Mouse (Mus musculus): Measurements from ENCODE around the gene Calm4.

The Calm4 gene

DNA sequence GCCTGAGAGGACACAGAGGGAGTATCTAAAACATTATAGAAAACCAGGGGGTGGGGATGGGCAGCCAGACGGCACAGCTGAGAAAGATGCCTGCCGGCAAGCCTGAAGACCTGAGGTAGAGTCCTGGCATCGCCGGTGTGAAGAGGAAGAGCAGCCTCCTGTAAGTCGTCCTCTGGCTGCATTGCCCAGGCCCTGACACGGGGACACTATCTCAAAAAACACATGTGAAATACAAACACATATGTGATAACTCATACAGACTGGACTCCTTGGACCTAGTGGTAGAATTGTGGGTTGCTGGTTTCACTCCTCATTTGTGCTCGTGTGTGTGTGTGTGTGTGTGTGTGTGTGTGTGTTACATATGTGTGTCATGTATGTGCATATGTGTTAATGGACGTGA, 23.7 kb downstream of the Calm4 start:
- DNase-seq (ENCODE audit: low spot score) = no peak

DNA sequence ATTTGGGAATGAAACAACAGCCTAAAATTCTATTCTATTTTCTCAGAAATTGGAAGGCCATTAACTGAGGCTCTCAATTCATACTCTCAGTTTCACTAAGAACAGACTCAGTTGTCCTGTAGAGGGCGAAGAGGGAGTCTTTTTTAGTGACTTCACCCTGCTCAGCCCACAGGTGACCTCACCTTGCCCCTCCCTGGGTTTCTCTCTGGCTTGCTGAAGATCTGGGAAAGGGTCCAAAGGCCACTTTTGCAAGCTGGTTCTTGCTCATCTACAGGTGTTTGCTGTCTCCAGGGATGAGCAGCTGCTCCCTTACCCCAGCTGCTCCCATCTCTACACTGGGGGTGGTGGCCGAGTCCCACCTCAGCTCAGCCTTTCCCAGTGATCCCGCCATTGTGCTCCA, 24.8 kb downstream of the Calm4 start:
- no peak for DNase-seq (ENCODE audit: low spot score)

DNA sequence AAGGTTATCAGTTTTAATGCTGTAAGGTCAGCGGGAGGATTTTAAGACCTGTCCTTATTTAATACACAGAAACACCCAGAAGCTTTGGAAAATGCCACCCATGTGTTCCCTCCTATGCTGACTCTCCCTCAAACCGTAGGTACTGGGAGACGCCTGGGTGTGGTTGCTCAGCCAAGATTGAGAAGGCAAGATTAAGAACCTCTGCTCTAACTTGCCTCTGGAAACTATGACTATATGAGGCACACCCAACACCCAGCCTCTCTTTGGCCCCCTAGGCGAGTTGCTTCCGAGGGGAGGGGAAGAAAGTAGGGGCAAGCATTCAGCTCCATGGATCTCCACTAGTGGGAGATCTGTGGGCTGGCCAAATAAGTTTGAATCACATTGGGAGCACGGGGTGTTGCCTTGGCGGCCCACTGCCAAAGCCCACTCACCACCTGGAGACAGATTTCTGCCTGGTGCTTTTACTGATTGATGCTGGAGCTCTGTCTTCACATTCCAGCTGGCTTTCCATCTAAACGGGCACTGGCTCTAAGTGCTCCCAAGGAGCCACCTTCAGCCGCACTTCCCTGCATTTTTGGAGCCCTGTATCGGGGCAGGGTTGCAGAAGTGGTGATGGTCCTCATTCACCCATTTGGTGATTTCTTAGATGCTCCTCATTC, 25.5 kb downstream of the Calm4 start:
- no peak for DNase-seq (ENCODE audit: low spot score)

DNA sequence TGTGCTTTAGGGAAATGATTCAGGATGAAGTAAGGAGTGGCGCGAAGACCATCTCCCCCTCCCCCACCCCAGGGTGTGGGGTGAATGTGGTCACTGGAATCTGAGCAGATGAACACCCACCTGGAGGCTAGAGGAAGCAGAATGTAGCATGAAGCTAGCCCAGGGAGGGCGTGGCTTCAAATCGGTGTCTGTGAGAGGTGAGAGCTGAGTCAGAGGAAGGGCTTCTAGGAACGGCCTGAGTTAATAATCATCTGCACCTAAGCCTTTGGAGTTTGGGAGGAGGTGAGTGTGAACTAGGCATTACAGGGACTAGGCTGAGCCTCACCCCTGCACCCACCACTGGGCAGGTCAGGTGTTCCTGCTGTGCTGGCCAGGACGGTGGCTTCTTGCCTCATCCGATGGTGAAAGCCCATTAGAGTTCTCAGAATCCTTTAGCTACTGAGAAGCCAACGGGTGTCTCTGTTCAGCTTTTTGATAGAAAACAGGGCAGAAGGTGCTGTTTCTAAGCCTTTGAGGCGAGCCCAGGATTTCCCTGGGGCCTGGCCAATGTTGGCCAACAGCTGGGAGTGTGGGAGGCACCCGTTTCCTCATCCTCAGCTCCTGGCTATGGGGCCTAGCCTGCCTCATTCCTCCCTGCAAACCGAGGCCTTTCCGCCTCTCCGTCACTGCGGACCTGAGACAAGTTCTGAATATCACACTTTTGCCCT, 28.2 kb downstream of the Calm4 start:
- no peak for DNase-seq (ENCODE audit: low spot score)

DNA sequence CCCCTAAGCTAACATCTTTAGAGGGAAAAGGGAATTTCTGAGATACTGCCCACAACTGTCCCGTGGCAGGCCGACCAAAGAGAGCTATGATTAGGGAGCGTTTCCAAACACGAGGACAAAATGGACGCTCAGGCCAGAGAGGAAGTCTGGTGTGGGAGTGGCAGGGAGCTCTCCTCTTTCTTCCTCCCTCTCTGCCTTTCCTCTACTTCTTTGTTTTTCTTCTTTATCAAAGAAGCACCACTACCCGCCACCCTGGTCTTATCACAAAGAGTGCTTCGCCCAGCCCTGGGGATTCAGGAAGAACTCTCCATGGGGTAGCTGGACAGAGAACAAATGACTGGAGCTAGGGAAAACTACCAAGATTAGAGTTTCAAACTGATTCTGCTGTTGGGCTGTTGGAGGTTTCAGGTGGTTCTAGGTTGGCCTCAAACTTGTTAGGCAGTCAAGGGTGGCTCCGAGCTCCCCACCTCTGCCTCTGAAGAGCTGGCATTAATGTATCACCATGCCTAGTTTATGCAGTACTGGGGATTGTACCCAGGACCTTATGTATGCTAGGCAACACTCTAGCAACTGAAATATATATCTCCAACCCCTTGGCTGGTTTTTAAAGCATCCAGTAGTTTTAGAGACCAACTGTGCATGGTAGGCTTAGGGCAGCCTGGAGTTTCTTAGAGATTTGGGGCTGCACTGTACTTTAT, 28.9 kb downstream of the Calm4 start:
- DNase-seq (ENCODE audit: low spot score) = peak; percentile 17

DNA sequence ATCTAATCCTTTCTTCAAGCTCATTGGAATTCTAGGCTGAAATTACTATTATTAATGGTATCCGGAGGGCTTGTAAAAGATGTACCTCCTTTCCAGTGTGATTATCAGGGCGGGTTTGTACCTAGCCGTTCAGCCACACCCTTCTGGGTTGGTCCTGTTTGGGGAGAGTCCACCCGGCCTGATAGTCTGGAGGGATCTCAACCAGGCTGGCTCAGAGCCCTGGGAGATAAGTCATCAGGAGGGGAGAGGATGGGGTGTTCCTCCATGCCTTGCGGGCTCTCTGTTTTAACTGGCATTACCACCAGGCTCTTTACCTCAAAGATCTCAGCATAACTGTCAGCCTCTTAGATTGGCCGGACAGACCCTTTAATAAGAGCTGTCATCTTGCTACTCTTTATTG, 29.6 kb downstream of the Calm4 start:
- peak; percentile 42 for DNase-seq (ENCODE audit: low spot score)

DNA sequence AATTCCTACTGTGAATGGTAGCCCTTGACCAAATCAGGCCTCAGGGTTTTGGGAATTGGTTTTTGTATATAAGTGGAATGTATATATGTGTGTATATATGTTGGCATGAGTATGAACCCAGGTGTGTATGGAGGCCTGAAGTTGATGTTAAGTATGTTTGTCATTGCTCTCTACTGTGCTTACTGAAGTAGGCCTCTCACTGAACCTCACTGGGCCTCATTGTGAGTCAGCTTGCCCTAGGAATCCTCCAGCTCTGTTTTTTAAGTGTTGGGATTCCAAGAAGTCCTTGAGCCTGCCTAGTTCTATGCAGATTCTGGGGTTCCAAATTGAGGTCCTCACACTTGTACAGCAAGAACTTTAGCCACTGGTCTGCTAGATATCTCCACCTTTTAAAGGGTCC, 32.3 kb downstream of the Calm4 start:
- no peak for DNase-seq (ENCODE audit: low spot score)

DNA sequence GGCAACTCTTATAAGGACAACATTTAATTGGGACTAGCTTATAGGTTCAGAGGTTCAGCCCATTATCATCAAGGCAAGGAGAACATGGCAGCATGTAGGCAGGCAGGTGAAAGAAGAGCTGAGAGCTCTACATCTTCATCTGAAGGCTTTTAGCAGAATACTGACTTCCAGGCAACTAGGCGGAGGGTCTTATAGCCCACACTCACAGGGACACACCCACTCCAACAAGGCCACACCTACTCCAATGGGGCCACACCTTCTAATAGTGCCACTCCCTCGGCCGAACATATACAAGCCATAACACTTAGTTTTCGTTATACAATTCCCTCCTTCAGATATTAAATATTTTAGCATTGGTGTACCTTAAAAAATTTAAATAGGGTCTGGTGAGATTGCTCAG, 35.3 kb downstream of the Calm4 start:
- no peak for DNase-seq (ENCODE audit: low spot score)

DNA sequence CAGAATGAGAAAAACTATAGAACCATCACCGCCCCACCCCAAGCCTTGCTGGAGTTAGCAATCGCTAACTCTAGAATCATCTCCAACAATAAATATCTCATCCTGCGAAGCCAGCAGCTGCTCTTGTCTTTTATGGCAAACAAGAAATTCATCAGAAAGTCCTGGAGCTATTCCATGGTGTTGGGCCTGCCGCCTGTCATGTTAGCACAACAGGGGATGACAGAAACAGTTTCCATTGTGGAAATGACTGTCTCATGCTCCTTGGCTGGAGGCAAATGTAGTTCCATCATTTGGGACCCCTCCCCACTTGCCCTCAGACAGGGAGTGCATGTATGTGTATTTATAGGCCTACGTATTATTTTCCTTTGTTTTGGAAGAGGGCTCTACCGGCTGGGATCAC, 38.9 kb downstream of the Calm4 start:
- DNase-seq (ENCODE audit: low spot score) = no peak

DNA sequence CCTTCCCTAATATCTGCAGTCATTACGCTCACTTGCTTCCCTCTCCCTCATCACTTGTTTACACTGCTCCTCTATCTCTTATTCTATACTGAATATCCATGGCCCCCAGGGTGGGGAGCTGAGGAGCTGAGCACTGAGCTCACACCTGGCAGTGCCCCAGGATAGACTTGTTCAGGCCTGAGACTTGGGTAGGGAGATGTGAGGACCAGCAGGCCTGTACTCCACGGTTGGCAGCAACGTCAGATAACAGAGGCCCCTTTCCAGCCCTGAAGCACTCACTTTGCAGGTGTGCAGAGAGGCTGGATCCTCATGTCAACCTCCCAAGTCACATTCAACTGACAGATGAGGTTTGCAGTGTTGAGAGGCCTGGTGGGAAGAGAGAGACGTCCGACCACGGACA, 39.6 kb downstream of the Calm4 start:
- no peak for DNase-seq (ENCODE audit: low spot score)

DNA sequence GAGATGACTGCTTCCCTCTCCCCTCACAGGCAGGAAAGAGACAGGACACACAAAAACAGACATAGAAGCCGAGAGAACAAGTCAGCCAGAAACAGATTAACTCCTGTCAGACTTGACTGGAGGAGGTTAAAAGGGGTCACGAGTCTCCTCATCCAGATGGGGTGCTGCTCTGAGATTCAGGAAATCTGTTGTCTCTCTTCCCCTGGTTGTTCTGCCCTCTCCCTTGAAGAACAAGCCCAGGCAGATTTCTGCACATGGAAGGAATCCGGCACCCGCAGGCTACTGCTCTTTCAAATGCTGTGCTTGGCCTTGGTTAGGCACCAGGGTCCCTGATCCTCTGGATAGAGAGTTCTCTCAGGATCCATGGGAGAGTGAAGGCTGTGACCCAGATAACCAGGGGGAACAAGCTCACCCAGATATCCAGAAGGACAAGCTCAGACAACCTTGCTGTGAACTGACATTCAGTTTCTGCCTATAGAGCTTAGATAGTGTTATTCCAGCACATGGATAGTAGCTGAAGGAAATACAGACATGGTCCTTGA, 40.2 kb downstream of the Calm4 start:
- no peak for DNase-seq (ENCODE audit: low spot score)

DNA sequence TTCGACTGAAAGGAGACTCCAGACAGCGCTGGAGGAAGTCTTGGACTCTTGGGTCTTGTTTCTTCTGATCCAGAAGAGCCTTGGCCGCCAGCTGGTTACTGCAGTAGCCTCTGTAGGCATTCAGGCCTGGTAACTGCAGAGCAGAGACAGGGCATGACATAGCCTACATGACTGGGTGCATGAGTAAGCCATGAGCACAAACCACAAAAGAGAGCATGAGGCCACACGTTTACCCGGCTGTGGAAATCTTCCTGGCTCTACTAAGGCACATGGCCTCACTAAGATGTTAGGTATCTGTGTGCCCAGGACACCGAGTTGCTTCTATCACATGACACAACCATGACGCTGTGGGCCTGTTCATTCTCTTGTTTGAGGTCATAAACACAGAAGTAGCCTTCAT, 49.1 kb downstream of the Calm4 start:
- no peak for DNase-seq (ENCODE audit: low spot score)

Measured in spleen, adult 12 weeks (tissue).